Mouse (Mus musculus) cerebellum, postnatal 25 days (tissue): ENCODE measurements at regions not wholly inside any gene's neighbourhood (a gene's known extent, or its start where the extent isn't known, plus 50 kb on each side); places are given as distances from the start of the nearest gene placed in this dataset.
"Not testable (repeated sequence)": the region's sequence is repeated elsewhere in the genome, so short reads cannot be mapped to it uniquely, and the experiment has no call there.

Source experiments
- DNase-seq, 2 experiments: peaks; one replicate each; pipeline ENCODE4 v3.0.0; 2021; ENCODE audit warnings: mixed read lengths in 2 of 2

DNA sequence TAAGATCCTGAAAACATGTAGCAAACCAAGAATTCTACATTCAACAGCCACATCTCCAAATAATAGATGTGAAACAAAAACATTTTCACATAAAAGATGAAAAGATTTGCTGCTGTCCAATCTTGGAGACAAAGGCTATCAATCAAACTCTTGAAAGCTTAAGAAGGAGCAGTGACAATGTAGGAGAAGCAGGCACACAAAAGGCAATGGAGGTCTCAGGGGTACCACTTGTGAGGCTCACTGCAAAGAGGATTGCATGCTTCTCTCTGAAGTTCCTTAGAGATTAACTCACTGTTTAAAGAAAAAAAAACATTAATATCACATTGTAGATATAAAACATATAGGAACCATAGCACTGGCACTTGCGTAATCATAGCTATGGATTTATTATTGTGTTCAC is 241.2 kb upstream of the Cntn5 start:
- DNase-seq, result no peak

DNA sequence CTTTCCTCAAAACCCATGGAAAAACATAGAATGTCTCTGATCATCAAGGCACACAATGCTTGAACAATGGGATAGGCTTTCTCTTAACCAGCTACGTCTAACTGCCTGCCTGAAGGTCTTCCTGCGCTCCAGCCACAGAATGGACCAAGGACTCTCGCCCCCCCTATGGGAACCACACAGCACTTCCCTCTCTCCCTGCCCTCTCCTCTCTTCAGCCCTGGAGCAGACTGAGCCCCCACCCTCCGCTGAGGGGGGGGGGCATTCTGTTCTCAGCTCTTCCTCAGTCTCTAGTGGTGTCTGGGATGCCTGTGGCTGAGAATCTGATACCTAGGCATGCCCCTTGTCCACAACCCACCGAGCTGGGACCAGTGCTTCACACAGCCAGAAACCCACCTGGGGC is 222.3 kb upstream of the Cntn5 start:
- no peak for DNase-seq

GRCm38 (mm10) chr9:11119153-11119552 is 214.6 kb upstream of the Cntn5 start:
- DNase-seq, result no peak

DNA sequence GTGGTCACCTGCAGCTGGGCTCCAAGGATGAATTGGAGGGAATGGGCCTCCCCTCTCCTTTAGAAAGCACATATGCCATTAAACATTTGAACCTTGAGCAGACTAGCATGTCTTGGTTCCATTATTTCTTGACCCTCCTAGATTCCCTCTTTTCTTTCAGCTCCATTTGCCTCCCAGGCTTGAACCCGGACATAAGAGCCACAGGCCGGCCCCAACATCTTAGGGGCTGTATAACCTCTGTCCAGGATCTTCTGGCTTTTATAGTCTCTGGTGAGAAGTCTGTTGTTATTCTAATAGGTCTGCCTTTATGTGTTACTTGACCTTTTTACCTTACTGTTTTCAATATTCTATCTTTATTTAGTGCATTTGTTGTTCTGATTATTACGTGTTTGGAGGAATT is 203.3 kb upstream of the Cntn5 start:
- DNase-seq, result not testable (repeated sequence)

DNA sequence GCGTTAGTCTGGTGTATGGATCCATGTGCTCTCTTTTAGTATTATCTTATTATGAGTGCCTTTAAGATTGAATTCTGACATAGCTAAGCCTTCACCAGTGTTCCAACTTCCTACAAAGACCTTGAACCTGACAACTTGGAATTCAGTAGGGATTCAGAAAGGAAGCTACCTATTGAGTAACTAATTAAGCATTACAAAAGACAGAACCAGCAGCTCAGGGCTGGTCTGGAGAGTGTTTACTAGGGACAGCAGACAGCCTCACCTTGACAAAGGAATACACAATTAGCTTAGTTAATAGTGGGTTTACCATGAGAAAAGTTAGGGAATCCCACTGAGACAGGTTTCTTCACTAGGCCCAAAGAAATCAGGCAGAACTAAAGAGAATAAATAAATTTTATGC is 202.6 kb upstream of the Cntn5 start:
- DNase-seq, result not testable (repeated sequence)

GRCm38 (mm10) chr9:11106268-11106667 is 201.7 kb upstream of the Cntn5 start:
- no peak for DNase-seq

- no peak for DNase-seq
Observed at GRCm38 (mm10) chr9:11103448-11103847, 198.9 kb upstream of the Cntn5 start.

DNA sequence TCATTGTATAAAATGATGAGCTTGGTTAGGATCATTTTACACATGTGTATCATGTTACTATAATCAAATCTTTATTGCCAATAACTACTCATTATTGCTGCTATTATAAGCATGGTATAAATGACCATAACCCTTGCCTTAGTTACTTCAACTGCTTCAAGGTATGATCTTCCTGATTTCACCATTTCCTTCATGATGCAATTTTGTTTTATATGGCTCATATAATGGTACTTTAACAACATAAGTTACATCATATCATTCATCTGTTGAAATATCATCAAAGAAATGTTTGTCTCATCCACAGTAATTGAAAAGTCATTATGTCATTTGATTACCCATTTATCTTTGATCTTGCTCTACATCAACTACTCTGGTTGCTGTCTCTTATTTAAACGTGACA is 188.3 kb upstream of the Cntn5 start:
- DNase-seq, result no peak

- peak; percentile 40 to 50 for DNase-seq
Observed at GRCm38 (mm10) chr9:11067125-11067524, 162.6 kb upstream of the Cntn5 start.

DNA sequence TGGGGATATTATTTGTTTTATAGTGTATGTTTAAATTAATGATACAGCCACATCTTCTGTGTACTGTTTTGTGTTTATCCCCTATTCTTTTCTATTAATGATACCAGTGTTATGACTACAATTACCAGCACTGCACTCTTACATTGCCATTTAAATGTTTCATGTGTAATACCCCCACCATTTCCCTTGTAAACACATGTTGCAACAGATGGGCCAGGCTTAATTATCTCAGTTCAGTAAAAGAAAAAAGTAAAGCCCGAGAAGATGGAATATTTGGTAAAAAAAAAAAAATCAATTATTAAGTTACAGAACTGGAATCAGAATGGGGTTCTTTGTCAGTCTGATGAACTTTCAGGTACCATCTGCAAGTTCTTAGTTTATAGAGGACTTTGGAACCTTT is 158.3 kb upstream of the Cntn5 start:
- no peak for DNase-seq
